Mouse (Mus musculus) testis, adult 2 months (tissue): ENCODE results near the gene Pla2g2c.

Experiments
- CTCF ChIP-seq: fragments of 200-500 bp; IDR thresholded peaks from 2 replicates; pipeline ENCODE4 v1.5.1; 2012; ENCODE audit warnings: low read depth, mild to moderate bottlenecking, inconsistent platforms, low read length, moderate library complexity; ENCODE audit not compliant: control insufficient read depth, insufficient read depth, insufficient replicate concordance
- POLR2A ChIP-seq: fragments of 200-500 bp; IDR thresholded peaks from 2 replicates; pipeline ENCODE4 v1.6.1; 2012; ENCODE audit warnings: low read depth, mild to moderate bottlenecking, inconsistent platforms, low read length, moderate library complexity; ENCODE audit not compliant: control insufficient read depth

GRCm38 (mm10) chr4:138682760-138683159 lies 41.8 kb upstream of the Pla2g2c start:
- TF ChIP-seq CTCF: no peak
- no peak for TF ChIP-seq POLR2A
